Mouse (Mus musculus) liver (tissue): ENCODE data around the gene Prr3.
"Not testable (repeated sequence)": the region's sequence is repeated elsewhere in the genome, so short reads cannot be mapped to it uniquely, and the experiment has no call there.

Experiments
- DNase-seq: peaks from one replicate; pipeline ENCODE4 v3.0.0-alpha.2; 2020; ENCODE audit warnings: mixed read lengths

The Prr3 gene

DNA sequence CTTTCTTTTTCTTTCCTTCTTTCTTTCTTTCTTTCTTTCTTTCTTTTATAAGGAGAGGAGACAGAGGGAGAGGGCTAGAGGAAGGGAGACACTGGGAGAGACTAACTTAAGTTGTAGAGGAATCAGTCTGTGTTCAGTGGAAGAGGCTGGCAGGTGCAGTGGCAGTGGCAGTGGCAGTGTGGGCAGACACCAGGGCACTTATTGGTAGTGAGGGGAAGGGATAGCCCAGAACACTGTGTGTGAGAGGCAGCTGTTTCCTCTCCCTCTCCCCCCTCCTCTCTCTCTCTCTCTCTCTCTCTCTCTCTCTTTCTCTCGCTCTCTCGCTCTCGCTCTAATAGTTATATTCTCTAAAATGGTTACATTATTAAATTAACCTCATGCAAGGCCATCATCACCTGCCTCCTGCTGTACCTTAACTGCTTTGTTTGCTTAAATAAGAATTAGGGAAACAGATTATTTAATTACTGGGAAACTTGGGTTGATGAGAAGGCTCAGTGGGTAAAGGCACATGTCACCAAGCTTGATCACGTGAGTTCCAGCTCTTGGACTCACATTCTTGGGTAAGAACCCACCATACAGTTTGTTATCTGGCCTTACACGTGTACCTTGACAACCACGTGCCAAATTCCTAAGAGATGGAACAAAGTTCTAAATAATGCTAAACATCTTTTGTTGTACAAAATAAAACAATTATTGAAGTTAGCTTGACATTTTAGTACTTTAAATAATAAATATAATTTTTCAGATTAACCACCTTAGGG is 18.7 kb upstream of the Prr3 start:
- DNase-seq, result no peak

DNA sequence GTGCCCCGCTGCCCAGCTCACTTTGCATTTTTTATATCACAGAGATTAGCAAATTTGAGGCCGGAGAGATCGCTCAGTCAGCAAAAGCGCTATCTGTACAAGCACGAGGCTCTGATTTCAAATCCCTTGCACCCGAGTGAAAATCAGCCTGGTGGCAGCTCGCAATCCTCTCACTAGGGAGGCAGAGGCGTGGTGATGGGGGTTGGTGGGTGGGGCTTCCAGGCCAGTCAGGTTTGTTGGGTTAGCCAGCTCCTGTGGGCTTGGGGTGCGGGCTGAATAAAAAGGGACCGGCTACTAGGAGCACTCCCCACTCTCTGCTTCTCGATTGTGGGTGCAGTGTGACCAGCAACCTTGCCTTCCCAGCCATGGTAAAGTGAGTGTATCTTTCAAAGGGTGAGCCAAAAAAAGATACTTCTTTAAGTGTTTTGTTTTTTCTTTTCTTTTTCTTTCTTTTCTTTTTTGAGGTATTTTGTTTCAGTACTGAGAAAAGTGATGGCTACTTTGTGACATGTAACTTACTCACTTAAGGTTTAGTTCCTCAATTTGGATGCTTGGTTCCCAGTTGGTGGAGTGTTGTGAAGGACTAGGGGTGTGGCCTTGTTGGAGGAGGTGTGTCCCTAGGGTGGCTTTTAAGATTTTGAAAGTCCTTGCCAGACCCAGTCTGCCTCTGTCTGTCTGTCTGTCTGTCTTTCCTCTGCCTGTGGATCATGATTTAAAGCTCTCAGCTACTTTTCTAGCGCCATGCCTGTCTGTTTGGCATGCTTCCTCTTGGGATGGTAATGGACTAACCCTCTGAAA is 17.9 kb upstream of the Prr3 start:
- peak; percentile 85 for DNase-seq

DNA sequence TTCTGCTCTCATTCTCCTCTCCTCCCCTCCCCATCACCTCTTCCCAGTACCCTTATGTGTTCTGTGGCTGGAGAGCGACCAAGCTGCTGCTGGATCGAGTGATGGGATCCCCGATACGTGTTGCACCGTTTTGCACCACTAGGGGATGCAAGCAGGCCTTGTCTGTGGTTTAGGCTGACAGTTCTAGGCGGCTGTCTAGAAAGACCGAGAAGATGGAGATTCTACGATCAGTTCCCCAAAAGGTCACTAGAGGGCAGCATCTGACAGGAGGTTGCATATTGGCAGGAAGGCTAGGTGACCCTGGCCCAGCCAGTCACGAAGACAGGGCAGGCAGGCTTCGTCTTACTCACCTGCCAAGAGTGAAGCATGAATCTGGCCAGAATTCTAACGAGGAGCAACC is 16.9 kb upstream of the Prr3 start:
- peak; percentile 94 for DNase-seq

DNA sequence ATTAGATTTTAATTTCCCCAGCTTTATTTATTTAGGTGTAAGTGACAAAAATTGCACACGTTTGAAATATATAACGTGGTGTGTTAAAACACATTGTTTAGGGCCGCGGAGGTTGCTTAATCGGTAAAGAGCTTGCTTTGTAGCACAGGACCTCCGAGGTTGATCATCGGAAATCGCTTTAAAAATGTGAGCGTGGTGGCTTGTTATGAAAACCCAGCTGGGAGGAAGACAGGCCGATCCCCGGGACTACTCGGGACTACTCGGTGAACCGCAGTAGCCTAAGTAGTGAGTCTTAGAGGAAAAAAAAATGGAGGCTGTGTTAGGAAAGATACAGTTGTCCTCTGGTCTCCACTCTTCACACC is 14.8 kb upstream of the Prr3 start:
- DNase-seq, result peak; percentile 34

DNA sequence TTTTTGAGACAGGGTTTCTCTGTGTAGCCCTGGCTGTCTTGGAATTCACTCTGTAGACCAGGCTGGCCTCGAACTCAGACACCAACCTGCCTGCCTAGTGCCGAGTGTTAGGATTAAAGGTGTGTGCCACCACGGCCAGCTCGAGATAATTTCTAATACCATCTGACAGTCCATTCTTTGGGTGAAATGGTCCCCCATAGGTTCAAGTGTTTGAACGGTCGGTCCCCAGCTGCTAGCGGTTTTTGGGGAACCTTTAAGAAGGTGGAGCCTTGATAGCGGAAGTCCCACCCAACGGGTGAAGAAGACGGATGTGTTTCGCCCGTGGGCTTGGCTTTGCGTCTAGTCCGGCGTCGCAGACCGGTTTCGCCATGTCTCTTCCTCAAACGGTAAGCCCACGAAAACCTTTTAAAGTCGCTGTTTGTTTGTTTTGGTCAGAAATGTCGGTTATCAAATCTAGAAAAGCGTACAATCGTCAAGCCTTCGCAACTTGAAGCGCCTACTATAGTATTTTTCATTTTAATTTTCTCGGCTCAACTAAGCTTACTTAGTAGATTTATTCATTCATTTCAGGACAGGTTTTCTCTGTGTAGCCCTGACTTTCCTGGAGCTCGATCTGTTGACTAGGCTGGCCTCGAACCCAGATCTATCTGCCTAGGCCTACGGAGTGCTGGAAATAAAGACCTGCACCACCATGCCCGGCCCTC is 14.3 kb upstream of the Prr3 start:
- DNase-seq, result peak; percentile 89

DNA sequence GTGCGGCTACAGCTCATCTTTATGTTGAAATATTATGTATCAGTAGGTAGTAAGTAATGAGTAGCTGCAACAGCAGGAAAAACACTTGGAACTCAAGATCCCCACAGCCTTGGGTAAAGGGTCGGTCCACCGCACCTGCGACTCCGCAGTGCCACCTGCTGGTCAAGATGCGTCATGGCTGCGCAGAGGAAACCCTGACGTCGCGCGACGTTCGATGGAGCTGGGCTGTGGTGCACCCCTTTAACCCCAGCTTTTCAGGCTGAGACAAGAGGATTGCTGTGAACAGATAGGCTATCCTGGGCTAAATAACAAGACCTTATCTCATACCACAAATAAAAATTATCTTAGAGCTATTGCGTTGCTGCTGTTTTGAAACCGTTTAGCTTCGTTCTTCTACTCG is 13.6 kb upstream of the Prr3 start:
- peak; percentile 86 for DNase-seq

DNA sequence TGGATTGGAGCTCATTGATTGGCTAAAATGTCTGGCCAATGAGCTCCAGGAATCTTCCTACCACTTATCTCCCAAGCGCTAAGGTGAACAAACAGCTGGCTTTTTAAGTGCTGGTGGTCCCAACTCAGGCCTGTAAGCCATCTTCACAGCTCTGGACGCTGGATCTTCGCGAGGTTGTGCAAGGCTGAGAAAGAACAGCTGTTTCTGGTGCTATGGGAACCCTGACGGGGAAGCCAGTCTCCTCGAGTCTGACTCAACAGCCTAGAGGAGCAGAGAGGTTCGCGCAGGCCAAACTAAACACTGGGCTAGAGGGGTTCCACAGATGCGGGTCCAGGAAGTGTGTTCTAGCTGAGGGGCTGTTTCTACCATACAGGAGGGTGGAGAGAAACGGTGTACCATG is 11.7 kb upstream of the Prr3 start:
- no peak for DNase-seq

DNA sequence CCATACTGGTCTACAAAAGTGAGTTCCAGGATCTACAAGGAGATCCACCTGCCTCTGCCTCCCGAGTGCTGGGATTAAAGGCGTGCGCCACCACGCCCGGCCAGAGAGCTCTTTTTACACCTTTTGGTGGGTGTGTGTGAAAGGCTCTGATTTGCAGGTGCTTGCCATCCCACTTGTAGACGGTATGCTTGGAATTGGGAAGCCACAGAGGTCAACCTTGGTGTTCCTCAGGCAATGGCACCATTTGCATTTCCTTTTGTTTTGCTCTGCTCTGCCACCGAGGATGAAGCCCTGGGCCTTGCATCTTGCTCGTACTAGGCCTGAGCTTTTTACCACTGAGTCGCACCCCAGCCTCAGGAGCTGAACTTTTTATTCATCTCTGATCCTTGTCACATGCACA is 1.7 kb upstream of the Prr3 start:
- no peak for DNase-seq

DNA sequence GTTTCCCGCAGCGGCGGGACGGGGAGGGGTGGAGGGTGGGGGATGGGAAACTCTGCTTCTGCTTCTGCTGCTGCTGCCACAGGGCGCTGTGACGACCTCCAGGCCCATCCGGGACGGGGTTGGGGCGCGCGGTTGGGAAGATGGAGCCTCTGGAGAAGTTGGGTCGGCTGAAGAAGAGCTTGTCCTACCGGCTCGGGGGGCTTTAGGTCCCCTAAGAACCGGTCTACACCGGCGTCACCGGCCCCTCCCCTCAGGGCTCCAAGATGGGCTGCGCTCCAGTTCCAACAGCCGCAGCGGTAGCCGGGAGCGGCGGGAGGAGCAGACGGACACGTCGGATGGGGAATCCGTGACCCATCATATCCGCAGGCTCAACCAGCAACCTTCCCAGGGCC is 323 bp upstream of the Prr3 start:
- peak; percentile 40 for DNase-seq

DNA sequence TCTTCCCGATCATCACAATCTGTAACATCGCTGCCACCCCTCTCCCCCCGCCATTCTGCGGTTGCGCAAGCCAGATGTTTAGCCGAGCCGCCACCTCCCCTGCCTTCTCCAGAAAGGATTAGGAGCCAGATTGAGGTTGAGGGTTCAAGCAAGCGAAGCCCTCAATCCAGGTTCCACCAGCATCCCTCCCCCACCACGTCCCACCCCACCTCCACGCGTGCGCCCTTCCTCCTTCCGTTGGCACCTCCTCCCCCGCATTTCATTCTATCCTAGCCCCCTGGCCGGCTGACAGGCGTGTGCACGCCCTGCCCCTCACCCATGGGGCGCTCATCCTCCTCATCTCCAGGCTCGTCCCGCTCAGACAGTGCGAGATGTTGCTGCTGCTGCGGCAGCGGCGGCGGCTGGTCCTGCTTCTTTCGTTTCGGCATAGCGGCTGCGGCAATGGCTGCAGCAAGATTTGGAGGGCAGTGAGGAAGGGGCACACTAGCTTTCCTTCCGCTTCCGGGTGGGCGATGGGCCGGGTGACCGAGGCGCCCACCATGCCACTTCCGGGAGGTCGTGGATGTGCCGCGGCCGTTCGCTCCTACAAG is 1.1 kb downstream of the Prr3 start:
- DNase-seq, result peak; percentile 42

DNA sequence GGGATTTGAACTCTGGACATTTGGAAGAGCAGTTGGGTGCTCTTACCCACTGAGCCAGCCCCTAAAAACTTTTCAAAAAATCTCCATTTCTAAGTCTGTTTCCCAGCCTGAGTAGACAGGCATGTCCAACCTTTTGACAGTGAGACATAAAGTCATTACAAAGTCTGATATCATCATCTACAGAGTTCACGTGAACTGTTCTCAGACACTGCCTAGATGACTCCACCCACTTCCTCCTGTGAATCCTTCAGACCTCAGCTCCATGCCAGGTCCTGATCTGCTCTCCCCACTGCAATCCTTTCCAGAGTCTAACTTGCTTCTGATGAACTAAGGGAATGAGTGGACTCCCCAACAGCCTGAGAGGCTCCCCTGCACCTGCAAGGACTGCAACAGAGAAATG is 7.9 kb downstream of the Prr3 start:
- no peak for DNase-seq

DNA sequence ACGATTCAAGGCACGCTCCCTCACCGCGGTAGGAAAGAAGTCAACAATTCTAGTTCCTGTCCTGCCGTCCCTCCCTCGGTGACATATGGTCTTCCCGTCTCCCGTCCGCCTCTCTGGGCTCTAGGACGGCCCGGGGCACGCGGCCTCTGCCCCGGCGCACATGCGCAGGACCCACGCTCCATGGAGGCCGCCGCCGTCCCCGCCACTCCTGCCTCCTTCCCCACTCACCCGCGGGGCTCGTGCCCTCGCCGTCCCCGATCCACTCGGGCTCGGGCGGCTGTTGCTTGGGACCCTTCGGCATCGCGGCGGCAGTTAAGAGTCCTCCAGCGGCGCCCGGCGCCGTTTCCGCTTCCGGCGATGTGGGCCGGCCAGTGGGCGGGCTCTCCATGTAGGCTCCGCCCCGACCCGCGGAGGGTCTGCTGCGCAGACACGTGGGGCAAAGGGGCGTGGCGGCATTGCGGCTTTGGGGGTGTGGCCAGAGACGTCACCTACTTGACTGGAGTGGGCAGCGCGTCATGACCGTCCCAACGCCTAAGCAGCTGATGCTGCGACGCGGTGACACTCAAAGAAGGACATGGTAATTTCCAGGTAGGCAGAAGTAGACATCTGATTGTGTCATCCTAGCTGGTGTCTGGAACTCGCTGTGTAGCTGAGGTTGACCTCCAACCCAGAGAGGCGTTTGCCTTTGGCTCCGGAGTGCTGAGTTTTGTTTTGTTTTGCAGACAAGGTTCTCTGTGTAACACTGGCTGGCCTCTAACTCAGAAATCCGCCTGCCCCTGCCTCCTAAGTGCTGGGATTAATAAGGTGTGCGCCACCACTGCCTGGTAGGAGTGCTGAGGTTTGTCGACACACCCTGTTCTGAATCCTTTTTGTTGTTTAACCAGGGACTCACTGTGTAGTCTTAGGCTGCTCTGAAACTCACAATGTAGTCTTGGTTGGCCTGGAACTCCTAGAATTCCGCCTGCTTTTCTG is 10.3 kb downstream of the Prr3 start, which contains the start of gene Abcf1:
Gene Abcf1 (minus strand): TSS at position 344 of the 972 bp plus-strand sequence.
- DNase-seq, result peak; percentile 100

DNA sequence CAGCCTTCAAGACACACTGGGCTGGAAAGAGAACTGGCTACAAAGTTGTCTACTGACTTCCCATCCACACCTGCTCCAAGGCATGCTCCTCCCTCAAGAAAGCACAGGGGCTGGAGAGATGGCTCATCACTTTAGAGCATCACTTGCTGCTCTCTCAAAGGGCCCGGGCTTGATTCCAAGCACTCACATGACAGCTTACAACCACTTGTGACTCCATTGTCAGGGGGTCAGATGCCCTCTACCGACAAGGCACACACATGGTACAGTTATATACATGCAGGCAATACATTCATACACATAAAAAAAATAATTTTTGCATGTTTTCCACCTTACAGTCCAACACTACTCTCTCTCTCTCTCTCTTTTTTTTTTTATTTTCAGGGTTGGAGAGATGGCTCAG is 12.4 kb downstream of the Prr3 start:
- DNase-seq, result no peak

DNA sequence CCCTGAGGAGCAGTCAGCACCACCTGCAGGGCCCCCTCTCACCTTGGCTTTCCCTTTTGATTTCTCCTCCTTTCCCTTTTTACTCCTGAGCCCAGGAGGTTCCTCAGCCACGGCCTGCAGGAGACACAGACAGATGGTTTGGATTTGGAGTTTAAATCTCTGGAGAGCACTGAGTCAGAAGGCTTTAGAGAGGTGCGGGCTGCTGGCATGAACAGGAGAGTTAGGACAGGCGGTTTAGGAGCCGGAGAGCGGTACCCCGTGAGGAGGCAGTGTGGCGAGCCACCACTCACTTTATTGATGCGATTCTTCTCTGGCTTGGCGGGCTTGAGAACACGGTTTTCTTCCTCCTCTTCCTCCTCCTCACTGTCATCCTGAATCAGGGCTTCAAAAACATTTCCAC is 16.8 kb downstream of the Prr3 start:
- no peak for DNase-seq

DNA sequence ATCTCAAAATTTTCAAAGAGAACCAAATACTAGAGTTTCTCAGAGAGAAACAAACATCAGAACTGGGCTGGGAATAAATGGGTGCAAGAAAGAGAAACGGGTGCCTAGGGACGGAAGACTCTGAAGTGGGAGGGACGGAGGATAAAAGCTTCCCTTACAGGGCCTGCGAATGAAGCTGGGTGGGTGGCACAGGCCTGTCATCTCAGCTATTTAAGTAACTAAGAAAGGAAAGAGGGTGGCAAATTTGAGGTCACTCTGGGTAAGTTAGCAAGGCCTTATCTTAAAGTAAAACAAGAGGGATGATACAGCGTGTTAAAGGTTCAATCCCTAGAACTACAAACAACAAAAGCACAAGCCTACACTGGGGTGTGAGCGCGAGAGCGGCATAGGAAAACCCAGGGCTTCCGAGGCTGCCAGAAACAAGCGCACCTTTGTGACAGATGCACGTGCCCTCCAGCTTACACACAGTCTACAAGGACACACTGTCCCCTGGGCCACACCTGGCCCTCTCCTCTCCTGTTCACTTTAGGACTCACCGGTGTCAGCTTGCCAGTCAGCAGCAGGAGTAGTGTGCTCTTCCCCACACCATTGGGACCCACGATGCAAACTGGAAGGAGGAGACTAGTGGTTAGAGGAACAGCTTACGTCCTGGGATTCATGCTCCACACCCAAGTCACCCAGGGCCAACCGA is 21.4 kb downstream of the Prr3 start:
- DNase-seq, result no peak

DNA sequence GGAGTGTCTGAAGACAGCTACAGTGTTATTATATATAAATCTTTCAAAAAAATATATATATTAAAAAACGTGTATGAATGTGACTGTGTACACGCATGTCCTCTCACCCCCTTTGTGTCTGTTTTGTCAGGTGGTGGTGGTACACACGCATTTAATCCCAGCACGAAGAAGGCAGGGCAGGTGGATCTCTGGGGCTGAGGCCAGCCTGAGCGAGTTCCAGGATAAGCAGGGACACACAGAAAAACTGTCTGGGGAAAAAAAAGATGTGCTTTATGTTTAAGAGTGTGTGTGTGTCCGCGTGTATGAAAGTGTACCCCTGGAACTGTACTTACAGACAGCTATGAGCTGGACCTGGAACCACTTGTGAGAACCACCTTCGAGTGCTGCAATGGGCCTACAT is 25.4 kb downstream of the Prr3 start:
- DNase-seq, result no peak

DNA sequence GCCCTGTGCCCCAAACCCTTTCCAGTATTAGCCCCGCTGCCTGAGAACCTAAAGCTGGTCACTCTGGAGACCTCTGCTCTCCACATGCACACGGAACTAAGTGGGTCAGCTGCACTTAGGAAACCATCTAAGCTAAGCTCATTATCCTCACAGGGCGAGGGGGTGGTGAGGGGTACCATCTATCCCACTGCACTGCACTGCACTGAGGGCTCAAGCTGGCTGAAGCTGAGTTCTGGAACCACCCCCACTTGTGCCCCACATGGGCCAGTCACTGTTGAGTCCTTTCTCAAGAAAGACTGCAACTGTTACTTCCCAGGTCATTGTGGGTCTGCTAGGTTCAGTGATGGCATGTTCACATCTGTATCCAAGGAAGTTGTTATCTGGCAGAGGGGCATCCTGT is 27.5 kb downstream of the Prr3 start:
- DNase-seq, result not testable (repeated sequence)

DNA sequence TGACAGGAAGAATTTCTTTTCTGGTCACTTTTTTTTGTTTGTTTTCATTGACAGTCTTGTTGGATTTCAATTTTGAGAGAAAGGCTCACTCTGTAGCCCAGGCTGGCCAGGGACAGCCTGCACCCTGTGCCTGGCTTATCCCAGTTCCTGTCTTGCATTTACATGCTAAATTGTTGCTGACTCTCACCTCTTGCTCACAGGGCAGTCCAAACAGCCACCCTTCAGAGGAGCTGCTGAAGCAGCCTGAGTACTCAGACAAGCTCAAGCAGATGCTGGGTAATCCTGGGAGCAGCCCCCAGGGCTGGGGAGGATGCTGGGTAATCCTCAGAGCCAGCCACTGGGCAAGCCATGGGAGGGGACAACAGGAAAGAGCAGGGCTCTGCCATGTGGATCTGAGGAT is 29.1 kb downstream of the Prr3 start:
- DNase-seq, result not testable (repeated sequence)

DNA sequence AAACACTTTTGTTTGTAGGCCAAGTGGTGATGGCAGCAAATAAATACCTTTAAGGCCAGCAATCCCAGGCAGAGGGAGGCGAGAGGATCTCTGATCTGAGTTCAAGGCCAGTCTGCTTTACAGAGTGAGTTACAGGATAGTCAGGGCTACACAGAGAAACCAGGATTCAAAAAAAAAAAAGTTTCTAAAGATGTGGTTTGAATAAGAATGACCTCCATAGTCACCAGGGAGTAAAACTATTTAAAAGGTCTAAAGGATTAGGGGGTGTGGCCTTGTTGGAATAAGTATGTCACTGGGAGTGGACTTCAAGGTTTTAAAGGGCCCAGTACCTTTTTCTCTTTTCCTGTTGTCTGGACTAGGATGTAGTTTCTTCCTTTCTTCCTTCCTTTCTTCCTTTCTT is 40.1 kb downstream of the Prr3 start:
- DNase-seq, result no peak

DNA sequence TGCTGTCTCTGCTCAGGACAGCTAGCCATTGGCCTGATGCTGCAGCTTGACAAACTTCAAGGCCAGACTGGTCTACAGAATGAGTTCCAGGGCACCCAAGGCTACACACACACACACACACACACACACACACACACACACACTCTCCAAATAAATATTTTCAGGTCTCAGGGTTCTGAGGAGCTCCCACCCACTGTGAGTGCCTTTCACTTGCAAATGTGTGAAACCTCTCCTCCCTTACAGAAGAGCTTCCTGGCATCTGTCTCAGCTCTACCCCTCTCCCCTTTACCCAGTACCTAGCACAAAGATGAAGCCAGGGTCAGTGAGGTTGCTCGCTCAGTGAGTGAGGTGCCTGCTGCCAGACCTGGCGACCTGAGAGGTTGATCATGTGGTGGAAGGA is 40.9 kb downstream of the Prr3 start:
- DNase-seq, result no peak

DNA sequence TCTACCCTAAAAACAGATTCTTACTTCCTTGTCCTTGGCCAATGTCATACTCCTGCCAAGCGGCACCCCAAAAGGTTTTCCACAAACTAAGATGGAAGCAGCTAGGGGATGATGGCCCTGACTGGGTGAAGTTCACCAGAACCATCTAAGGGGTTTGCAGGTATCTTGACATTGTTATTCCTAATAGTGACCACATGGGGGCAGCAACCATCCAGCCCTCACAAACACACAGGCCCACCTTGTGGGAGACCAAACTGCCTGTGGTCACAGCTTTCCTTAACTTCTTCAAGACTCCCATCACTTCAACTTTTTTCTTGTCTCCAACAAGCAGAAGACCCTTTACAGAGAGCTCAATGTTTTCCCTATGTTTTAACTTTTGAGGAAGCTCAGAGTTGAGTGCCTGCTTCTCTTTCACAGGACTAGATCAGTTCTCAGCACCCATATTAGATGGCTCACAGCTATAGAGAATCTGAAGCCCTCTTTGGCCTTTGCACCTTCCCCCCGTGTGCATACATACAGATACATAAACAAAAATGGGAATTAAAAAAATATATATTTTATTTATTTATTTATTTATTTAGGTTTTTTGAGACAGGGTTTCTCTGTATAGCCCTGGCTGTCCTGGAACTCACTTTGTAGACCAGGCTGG is 42.2 kb downstream of the Prr3 start:
- DNase-seq, result peak; percentile 55
